Mouse (Mus musculus) kidney, postnatal 10 days (tissue): ENCODE results near the gene Wdr34.
A peak's percentile ranks its signal among the peaks of the same experiment; 100 is the strongest.

Experiments used
- DNase-seq: peaks from one replicate; pipeline ENCODE4 v3.0.0; 2021; ENCODE audit warnings: mixed read lengths

Gene Wdr34

DNA sequence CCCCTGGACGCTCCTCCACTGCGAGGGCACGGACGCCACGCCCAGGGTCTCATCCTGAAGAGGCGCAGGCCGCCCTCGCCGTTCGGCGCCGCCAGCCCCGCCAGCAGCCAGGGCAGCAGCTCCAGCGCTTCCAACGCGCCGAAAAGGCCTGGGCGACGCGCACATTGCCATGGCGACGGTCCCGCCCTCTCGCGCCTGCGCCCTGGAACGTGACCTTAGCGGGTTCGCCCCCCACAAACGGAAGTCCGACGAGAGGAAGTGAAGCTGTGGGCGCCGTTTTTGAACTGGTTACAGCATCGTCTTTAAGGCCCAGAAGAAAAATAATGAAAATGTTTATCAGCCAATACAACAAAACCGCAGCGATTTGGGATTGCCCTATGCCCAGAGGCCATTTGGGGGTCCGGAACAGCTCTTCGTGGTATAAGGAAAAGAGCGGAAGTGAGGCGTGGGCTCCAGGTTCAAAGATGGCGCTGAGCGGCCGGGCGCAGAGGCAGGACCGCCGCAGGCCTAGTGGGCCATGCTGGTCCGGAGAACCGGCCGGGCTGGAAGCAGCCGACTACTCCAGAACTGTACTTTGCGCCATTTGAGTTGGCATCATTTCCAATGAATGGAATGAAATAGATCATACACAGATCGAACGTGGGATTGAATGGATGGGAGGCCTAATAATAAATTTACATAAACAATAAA is at the start of gene Wdr34:
Gene Wdr34, minus strand, starts transcription at position 183 of the 690 bp plus-strand sequence.
- peak; percentile 99 for DNase-seq

GRCm38 (mm10) chr2:30095882-30096527 is 47.3 kb upstream of the Wdr34 start:
- DNase-seq, result peak; percentile 81

DNA sequence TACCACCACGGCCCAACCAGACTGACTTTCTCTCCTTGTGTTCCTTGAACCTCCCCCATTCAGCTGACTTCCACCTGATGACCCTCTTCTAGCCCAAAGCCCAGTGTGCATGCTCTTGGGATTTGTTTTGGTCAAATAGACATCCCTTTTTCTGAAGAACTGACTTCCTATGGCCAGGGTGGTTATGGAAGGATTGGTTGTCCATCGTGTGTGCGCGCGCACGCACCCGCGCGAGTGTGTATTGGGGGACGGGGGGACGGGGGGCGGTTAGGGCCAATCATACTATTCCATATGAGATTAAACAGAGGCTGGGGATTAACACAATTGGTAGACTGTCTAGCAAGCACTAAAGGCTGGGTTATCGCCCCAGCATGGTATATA is 45.5 kb upstream of the Wdr34 start:
- DNase-seq, result peak; percentile 27

DNA sequence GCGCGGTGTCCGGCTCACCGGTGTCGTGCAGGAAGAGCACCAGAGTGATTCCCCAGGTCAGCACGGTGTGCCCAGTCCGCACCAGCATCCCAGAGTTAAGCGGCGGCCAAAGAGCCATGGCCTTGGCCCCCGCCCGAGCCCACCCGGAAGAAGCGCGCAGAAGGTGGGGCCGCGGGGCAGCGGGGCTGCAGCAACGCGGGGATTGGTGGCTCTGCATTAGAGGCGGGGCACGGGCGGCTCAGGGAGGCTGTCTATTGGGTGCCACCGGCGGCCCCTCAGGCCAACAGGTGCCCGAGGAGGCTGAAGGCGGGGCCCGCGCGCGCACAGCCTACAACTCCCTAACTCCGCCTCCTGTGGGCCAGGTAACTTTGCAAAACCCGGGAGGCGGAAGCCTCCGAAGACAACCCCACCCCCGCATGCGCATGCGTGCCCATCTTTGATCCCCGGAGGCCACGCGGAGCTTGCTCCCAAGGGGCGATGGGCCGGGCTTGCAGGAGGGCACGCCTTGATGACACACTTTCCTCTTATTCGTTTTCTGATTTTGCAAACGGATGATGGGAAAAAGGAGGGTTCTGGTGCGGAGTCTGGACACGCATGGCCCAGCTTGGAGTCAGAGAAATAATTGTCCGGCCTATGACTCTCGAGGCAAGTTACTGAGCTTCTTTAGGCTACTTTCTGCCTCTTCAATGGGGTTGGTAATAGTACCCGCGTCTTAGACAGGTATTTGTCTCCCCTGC is 45.0 kb upstream of the Wdr34 start, which contains the start of gene Zdhhc12:
Gene Zdhhc12, minus strand, starts transcription at position 178 of the 737 bp plus-strand sequence.
- DNase-seq, result peak; percentile 97

GRCm38 (mm10) chr2:30092280-30092918 is 43.7 kb upstream of the Wdr34 start:
- DNase-seq, result no peak

- no peak for DNase-seq
Measured at GRCm38 (mm10) chr2:30091521-30091920, 42.8 kb upstream of the Wdr34 start.

DNA sequence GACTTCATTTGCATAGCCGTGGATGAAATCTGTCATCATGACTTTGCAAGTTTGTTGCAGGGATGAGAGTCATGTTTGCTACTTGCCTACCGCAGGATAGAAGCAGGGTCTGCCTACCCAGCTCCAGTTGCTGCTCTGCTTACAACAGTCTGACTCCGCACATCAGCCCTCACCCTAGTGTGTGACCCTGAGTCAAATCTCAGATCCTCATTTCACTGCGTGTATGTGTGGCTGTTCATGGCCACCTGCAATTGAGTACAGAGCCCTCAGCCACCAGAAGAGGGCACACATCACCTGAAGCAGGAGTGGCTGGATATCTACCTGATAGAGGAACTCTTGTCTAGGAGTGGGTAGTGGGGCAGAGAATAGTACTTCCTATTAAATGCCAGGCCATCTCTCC is 38.6 kb upstream of the Wdr34 start:
- DNase-seq, result no peak

DNA sequence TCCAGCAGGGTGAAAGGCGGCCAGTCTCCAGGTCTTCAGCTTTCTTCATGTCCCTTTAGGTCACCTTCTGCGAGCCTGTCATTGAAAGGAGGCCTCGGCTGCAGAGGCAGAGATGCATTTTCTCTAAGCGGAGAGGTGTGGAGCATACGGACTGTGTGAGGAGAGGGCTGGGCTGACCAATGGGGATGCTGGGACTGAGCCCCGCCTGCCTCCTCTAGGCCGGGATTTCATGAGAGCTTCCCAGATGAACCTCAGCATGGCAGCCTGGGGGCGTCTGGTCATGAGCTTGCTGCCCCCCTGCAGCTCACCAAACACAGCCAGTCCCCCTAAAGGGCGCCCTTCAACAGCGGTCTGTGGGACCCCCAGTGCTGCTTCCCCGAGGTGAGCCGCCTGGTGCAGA is 36.0 kb upstream of the Wdr34 start:
- no peak for DNase-seq

DNA sequence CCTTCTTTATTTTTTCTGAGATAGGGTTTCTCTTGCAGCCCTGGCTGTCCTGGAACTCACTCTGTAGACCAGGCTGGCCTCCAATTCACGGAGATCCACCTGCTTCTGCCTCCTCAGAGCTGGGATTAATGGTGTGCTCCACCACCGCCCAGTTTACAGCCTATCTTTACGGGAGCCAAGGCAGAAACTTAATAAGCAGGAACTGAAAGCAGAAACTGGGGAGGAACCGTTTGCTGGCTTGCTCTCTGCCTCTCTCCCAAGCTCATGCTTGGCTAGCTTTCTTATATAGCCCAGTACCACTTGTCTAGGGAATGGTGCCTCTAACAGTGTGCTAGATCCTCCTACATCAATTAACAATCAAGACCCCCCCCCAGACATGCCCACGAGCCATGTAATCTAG is 35.4 kb upstream of the Wdr34 start:
- no peak for DNase-seq

- DNase-seq, result peak; percentile 14
Measured at GRCm38 (mm10) chr2:30080181-30080800, 31.6 kb upstream of the Wdr34 start.

GRCm38 (mm10) chr2:30078760-30079159 is 30.1 kb upstream of the Wdr34 start:
- no peak for DNase-seq

DNA sequence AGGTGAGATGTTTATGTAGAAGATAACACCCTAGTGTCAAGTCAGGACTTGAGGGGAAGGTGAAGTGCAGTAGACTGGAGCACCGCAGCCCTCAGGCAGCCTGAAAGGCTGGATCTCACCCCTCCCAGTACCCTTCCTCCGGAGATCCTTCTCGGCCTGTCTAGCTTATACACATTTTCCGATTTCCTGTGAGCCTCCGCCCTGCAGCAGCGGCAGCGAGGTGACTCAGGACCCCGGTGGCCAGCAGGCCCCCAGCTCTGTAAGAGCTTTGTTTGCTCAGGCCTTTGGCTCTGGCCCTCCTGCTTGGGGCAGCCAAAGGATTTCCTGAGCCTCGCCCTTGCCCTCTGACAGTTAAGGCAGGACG is 29.6 kb upstream of the Wdr34 start:
- DNase-seq, result peak; percentile 54

GRCm38 (mm10) chr2:30077502-30078348 is 29.0 kb upstream of the Wdr34 start, which contains the start of gene Pkn3:
Pkn3 (plus strand) TSS chr2:30077684.
- peak; percentile 93 for DNase-seq

DNA sequence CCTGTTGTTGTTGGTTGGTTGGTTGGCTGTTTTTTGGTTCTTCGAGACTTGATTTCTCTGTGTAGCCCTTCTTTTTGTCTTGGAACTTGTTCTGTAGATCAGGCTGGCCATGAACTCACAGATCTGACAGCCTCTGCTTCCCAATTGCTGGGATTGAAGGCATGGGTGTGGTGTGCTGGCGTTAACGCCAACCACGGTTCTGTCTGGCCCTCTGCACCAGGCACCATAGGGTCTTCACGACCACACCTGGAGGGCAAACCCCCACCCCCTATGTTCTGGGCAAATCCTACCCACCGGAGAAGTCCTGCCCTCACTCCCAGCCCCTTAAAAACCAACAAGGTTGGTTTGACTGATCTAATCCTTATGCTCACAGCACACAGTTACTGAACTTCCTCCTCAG is 28.3 kb upstream of the Wdr34 start:
- peak; percentile 9 for DNase-seq

DNA sequence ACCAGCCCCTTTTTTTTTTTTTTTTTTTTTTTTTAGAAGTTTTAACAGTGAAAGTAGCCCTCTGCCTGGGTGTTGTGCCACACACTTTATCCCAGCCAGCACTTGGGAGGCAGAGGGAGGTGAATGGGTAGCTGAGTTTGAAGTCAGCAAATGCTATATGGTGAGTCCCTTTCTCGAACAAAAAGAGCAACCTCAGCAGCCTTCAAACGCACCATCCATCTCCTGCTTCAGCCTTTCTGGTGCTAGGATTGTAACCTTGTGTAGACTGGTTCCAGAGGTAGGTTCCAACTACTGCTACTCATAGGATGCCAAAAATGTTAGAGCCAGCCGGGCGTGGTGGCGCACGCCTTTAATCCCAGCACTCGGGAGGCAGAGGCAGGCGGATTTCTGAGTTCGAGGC is 27.8 kb upstream of the Wdr34 start:
- no peak for DNase-seq

DNA sequence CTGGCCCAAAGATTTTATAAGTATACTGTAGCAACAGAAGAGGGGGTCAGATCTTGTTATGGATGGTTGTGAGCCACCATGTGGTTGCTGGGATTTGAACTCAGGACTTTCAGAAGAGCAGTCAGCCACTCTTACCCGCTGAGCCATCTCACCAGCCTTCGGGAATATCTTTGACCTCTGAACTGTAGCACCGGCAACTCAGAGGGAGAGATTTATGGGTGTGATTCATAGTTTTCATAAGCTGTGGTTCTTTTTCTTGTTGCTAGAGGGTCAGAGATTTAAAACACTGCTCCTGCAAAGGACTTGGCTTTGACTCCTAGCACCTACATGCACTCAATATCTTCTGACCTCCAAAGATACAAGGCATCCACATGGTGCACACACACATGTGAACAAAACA is 26.9 kb upstream of the Wdr34 start:
- no peak for DNase-seq

- no peak for DNase-seq
Measured at GRCm38 (mm10) chr2:30073285-30073684, 24.6 kb upstream of the Wdr34 start.

DNA sequence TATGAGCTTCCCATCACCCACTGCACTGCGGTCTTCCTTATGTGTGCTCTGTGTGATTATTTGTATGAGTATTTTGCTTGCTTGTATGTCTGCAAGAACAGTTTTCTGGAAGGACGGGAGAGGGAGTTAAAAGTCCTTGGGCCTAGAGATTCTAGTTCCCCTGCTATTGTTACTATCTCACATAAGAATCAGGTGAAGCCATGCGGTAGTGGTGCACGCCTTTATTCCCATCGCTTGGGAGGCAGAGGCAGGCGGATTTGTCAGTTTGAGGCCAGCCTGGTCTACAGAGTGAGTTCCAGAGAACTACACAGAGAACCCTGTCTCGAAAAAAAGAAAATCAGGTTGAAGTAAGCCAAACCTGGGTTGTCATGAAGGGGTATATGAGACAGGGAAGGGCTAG is 24.2 kb upstream of the Wdr34 start:
- DNase-seq, result no peak

- DNase-seq, result no peak
Measured at GRCm38 (mm10) chr2:30067962-30068361, 19.3 kb upstream of the Wdr34 start.

DNA sequence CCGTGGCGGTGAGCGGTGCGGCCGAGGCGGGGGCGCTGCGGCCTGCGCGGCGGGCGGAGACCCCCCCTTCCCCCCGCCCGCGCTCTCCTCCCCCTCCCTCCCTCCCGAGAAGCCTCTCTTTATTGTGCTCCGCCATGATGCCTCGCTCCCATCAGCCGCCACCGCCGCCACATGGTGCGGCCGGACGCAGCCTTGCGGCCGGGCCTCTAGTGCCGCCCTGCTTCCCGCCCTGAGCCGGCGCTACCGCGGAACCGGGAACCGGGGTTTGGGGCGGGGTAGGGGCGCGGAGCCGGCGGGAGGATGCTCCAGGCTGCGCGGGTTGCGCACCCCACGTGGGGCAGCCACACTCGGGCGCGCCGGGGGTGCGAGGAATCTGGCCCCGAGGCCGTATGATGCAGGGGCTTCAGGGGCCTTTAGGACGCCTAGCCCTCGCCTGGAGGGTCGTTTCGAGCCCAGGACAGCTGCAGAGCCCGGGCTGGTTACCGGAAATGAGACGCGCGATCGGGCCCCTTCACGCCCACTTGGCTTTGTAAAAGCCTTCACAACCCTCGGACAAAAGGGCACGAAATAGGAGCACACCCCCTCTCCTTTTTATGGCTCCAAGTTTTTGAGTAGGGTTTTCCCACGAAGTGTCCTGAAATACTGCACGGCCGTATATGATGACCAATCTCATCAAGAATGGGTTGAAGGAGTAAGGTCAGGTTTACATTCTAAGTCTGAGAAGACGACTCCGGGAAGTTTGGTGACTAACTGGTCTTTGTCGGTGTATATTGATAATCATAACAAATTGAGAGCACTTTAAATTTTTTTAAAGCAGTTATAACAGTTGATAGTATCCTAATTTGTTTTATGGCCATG is 18.6 kb upstream of the Wdr34 start:
- DNase-seq, result peak; percentile 66
